Mouse (Mus musculus) MEL (cell line): ENCODE data around the gene Camk1d. TPM values are rescaled to one million over a fixed set of nuclear protein-coding genes. Genes with fewer than 3 reads are reported as not detected.

Source experiments
- DNase-seq: peaks from one replicate; pipeline ENCODE4 v3.0.0; 2011; ENCODE audit warnings: low read depth, low spot score
- H3K27ac ChIP-seq: 2 replicates; pipeline ENCODE4 v1.5.1; 2012; ENCODE audit warnings: low read depth, mild to moderate bottlenecking, control low read depth, low read length, moderate library complexity; ENCODE audit not compliant: control insufficient read depth
- H3K27me3 ChIP-seq, 2 experiments: fragments of 150-350 bp in 1 of 2; sonication (generic) in 1 of 2; 2 replicates each; pipeline ENCODE4 v1.6.1; 2012; ENCODE audit warnings: low read length in 2 of 2, mild to moderate bottlenecking in 2 of 2, improper control_type of control experiment in 1 of 2, moderate library complexity in 1 of 2; ENCODE audit not compliant: insufficient read depth in 2 of 2, control insufficient read depth in 1 of 2
- H3K36me3 ChIP-seq, 2 experiments: 2 replicates each; pipeline ENCODE4 v1.6.1; 2012 to 2014; ENCODE audit warnings: low read length in 2 of 2, improper control_type of control experiment in 1 of 2, inconsistent platforms in 1 of 2, mild to moderate bottlenecking in 1 of 2; ENCODE audit not compliant: insufficient read depth in 2 of 2, control insufficient read depth in 1 of 2
- H3K4me1 ChIP-seq, 2 experiments: fragments of 150-350 bp in 1 of 2; sonication (generic) in 1 of 2; 2 replicates each; pipeline ENCODE4 v1.6.1; 2012; ENCODE audit warnings: low read length in 2 of 2, improper control_type of control experiment in 1 of 2, mild to moderate bottlenecking in 1 of 2; ENCODE audit not compliant: insufficient read depth in 2 of 2, control insufficient read depth in 1 of 2
- H3K4me3 ChIP-seq, 2 experiments: fragments of 150-350 bp in 1 of 2; sonication (generic) in 1 of 2; 2 replicates each; pipeline ENCODE4 v1.5.1; 2012; ENCODE audit warnings: low read depth in 2 of 2, low read length in 2 of 2, mild to moderate bottlenecking in 2 of 2, moderate library complexity in 2 of 2, control low read depth in 1 of 2, improper control_type of control experiment in 1 of 2; ENCODE audit not compliant: control insufficient read depth in 1 of 2, insufficient read depth in 1 of 2
- H3K79me2 ChIP-seq: 2 replicates; pipeline ENCODE4 v1.6.1; 2012; ENCODE audit warnings: mild to moderate bottlenecking, low read length, moderate library complexity; ENCODE audit not compliant: control insufficient read depth, poor library complexity, insufficient read depth
- H3K9ac ChIP-seq: 2 replicates; pipeline ENCODE4 v1.6.1; 2012; ENCODE audit warnings: low read depth, mild to moderate bottlenecking, control low read depth, low read length, moderate library complexity; ENCODE audit not compliant: control insufficient read depth, poor library complexity, severe bottlenecking
- H3K9me3 ChIP-seq: fragments of 150-350 bp; sonication (generic); replicated peaks from 2 replicates; pipeline ENCODE4 v1.6.1; 2012; ENCODE audit warnings: mild to moderate bottlenecking, low read length, improper control_type of control experiment, moderate library complexity; ENCODE audit not compliant: insufficient read depth
- BHLHE40 ChIP-seq: IDR thresholded peaks from 2 replicates; pipeline ENCODE4 v1.6.1; 2012; ENCODE audit warnings: low read depth, mild to moderate bottlenecking, inconsistent platforms, low read length, improper control_type of control experiment, borderline replicate concordance
- CHD1 ChIP-seq: IDR thresholded peaks from 2 replicates; pipeline ENCODE4 v1.6.1; 2012; ENCODE audit warnings: low read depth, mild to moderate bottlenecking, inconsistent platforms, low read length, improper control_type of control experiment
- E2F4 ChIP-seq: IDR thresholded peaks from 2 replicates; pipeline ENCODE4 v1.6.1; 2011; ENCODE audit warnings: low read depth, low read length, improper control_type of control experiment, borderline replicate concordance
- ELF1 ChIP-seq: IDR thresholded peaks from 2 replicates; pipeline ENCODE4 v1.6.1; 2014; ENCODE audit warnings: low read depth, mild to moderate bottlenecking, inconsistent platforms, low read length, improper control_type of control experiment, moderate library complexity
- ETS1 ChIP-seq: IDR thresholded peaks from 2 replicates; pipeline ENCODE4 v1.6.1; 2012; ENCODE audit warnings: low read depth, mild to moderate bottlenecking, inconsistent platforms, low read length, improper control_type of control experiment, moderate library complexity
- HCFC1 ChIP-seq: IDR thresholded peaks from 2 replicates; pipeline ENCODE4 v1.6.1; 2012; ENCODE audit warnings: low read depth, mild to moderate bottlenecking, inconsistent platforms, low read length, improper control_type of control experiment, moderate library complexity
- MAFK ChIP-seq: IDR thresholded peaks from 2 replicates; pipeline ENCODE4 v1.6.1; 2011; ENCODE audit warnings: low read depth, mild to moderate bottlenecking, low read length, improper control_type of control experiment, borderline replicate concordance
- MAZ ChIP-seq: IDR thresholded peaks from 2 replicates; pipeline ENCODE4 v1.6.1; 2012; ENCODE audit warnings: low read depth, mild to moderate bottlenecking, inconsistent platforms, low read length, improper control_type of control experiment
- MEF2A ChIP-seq: IDR thresholded peaks from 2 replicates; pipeline ENCODE4 v1.6.1; 2014; ENCODE audit warnings: low read depth, mild to moderate bottlenecking, inconsistent platforms, low read length, improper control_type of control experiment; ENCODE audit not compliant: poor library complexity, insufficient replicate concordance, severe bottlenecking; ENCODE audit errors: extremely low read depth
- MXI1 ChIP-seq: IDR thresholded peaks from 2 replicates; pipeline ENCODE4 v1.6.1; 2011; ENCODE audit warnings: mild to moderate bottlenecking, low read depth, low read length, improper control_type of control experiment
- MYB ChIP-seq: IDR thresholded peaks from 2 replicates; pipeline ENCODE4 v1.6.1; 2011; ENCODE audit warnings: mild to moderate bottlenecking, low read depth, low read length, improper control_type of control experiment
- NRF1 ChIP-seq: IDR thresholded peaks from 2 replicates; pipeline ENCODE4 v1.6.1; 2014; ENCODE audit warnings: low read depth, mild to moderate bottlenecking, inconsistent platforms, low read length, improper control_type of control experiment, moderate library complexity; ENCODE audit not compliant: poor library complexity, insufficient read depth, severe bottlenecking
- POLR2A ChIP-seq, 2 experiments: IDR thresholded peaks; 2 replicates each; pipeline ENCODE4 v1.6.1; 2011 to 2012; ENCODE audit warnings: low read length in 2 of 2, mild to moderate bottlenecking in 2 of 2, control low read depth in 1 of 2, improper control_type of control experiment in 1 of 2, low read depth in 1 of 2, moderate library complexity in 1 of 2; ENCODE audit not compliant: control insufficient read depth in 1 of 2, insufficient read depth in 1 of 2, poor library complexity in 1 of 2
- POLR2AphosphoS2 ChIP-seq: IDR thresholded peaks from 2 replicates; pipeline ENCODE4 v1.6.1; 2011; ENCODE audit warnings: low read length, improper control_type of control experiment
- POLR2AphosphoS5 ChIP-seq: IDR thresholded peaks from 2 replicates; pipeline ENCODE4 v1.6.1; 2012; ENCODE audit warnings: low read depth, borderline replicate concordance, mild to moderate bottlenecking, inconsistent platforms, low read length, moderate library complexity, mixed read lengths
- RAD21 ChIP-seq: IDR thresholded peaks from 2 replicates; pipeline ENCODE4 v1.6.1; 2011; ENCODE audit warnings: mild to moderate bottlenecking, low read depth, low read length, improper control_type of control experiment
- SIN3A ChIP-seq: IDR thresholded peaks from 2 replicates; pipeline ENCODE4 v1.6.1; 2012; ENCODE audit warnings: low read length, improper control_type of control experiment, inconsistent platforms
- SMC3 ChIP-seq: IDR thresholded peaks from 2 replicates; pipeline ENCODE4 v1.6.1; 2011; ENCODE audit warnings: low read depth, low read length, improper control_type of control experiment
- TAL1 ChIP-seq: IDR thresholded peaks from 2 replicates; pipeline ENCODE4 v1.6.1; 2012; ENCODE audit warnings: mild to moderate bottlenecking, inconsistent platforms, low read length, moderate library complexity, mixed read lengths
- TBP ChIP-seq: IDR thresholded peaks from 2 replicates; pipeline ENCODE4 v1.8.0; 2011; ENCODE audit warnings: low read depth, low read length, improper control_type of control experiment
- USF2 ChIP-seq, 2 experiments: IDR thresholded peaks; 2 replicates each; pipeline ENCODE4 v1.6.1; 2011 to 2012; ENCODE audit warnings: improper control_type of control experiment in 2 of 2, low read length in 2 of 2, borderline replicate concordance in 1 of 2, inconsistent platforms in 1 of 2, low read depth in 1 of 2, mild to moderate bottlenecking in 1 of 2; ENCODE audit not compliant: insufficient read depth in 1 of 2
- ZKSCAN1 ChIP-seq: IDR thresholded peaks from 2 replicates; pipeline ENCODE4 v1.6.1; 2012; ENCODE audit warnings: low read depth, mild to moderate bottlenecking, inconsistent platforms, low read length, improper control_type of control experiment, moderate library complexity
- ZMIZ1 ChIP-seq: IDR thresholded peaks from 2 replicates; pipeline ENCODE4 v1.6.1; 2012; ENCODE audit warnings: low read depth, mild to moderate bottlenecking, inconsistent platforms, low read length, improper control_type of control experiment, moderate library complexity
- polyA plus RNA-seq, 2 experiments: library from polyadenylated mRNA; stranded (reverse) in 1 of 2; unstranded in 1 of 2; fragments of >175 nt in 1 of 2; fragments of >200 nt in 1 of 2; gene quantifications; 2 replicates each; pipeline versions ENCODE4 v1.2.1 to v1.2.4; 2012; ENCODE audit warnings: low replicate concordance in 2 of 2, low read depth in 1 of 2; ENCODE audit not compliant: insufficient read length in 2 of 2, insufficient read depth in 1 of 2, missing spikeins in 1 of 2
- total RNA-seq: library from RNA; depleted of rRNA; stranded (reverse); fragments of 300-350 nt; gene quantifications from 2 replicates; pipeline ENCODE4 v1.2.3, GENCODE M21; 2012

Camk1d gene
- total and polyA plus RNA-seq, 3 experiments: 2.9 to 4.4 TPM; not detected in 1

GRCm38 (mm10) chr2:5477525-5477924 lies 236.8 kb downstream of the Camk1d start:
- H3K4me3 ChIP-seq: no peak overlapping the region
- H3K79me2 ChIP-seq: no peaks in the 10 kb centered on the region
- H3K4me1 ChIP-seq: 0 out of 4 replicates have a peak, but pooled peaks cover 0 to 4% of the 10 kb centered on the region in 2 experiments
- no peaks in the 10 kb centered on the region for H3K9me3 ChIP-seq
- DNase-seq: no peak
- TF ChIP-seq RAD21 (no peak), NRF1 (no peak), ZKSCAN1 (no peak), POLR2AphosphoS5 (no peak), TBP (no peak), USF2 (IDR thresholded peaks at IDR 0.05; ENCODE audit: borderline replicate concordance in 1 of 2, insufficient read depth in 1 of 2, low read depth in 1 of 2, low read length in 2 of 2) (no peak), ETS1 (no peak), MAZ (no peak), HCFC1 (no peak)
- no peak overlapping the region for H3K27ac ChIP-seq
- H3K36me3 ChIP-seq: no peaks in the 10 kb centered on the region
- H3K9ac ChIP-seq: no peak overlapping the region
- no peaks in the 10 kb centered on the region for H3K27me3 ChIP-seq

DNA sequence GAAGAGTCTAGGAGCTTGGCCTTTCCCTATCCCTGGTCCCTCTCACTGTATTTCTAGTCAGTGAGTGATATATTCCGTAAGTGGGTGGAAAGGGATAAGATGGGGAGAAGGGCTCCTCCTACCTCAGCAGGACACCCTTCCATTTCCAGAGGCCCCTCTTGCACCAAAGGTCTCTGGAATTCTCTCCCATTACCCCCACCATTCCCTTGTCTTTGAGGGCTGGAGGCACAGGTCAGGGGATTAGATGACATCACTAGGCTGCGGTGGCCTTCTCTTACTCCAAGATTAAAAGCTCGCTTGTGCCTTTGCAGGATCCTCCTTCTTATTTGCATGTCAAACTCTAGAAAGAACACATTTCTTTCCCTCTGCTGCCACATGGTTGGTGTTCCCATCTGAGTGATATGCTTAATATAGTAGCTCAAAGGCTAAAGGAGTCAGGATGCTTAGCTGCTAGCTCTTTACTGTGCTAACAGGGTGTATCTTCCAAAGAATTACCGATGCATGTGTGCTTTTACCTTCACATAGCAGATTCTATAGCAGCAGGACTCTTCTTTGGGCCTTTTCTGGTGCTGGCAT lies 244.9 kb downstream of the Camk1d start:
- peaks cover 0 to 6% of the 10 kb centered on the region in 2 experiments; a peak in 2 of 4 replicates for H3K36me3 ChIP-seq
- no peak overlapping the region for H3K27ac ChIP-seq
- peaks cover 3 to 6% of the 10 kb centered on the region in 2 experiments for H3K4me1 ChIP-seq
- DNase-seq: no peak
- H3K9me3 ChIP-seq: no peaks in the 10 kb centered on the region
- no peaks in the 10 kb centered on the region for H3K79me2 ChIP-seq
- H3K4me3 ChIP-seq: no peak overlapping the region
- H3K27me3 ChIP-seq: no peaks in the 10 kb centered on the region
- no peak overlapping the region for H3K9ac ChIP-seq
- TF ChIP-seq POLR2AphosphoS2 (no peak), E2F4 (no peak), ELF1 (no peak), MEF2A (no peak), TAL1 (no peak), MYB (no peak), POLR2A (IDR thresholded peaks at IDR 0.05; ENCODE audit: control insufficient read depth in 1 of 2, insufficient read depth in 1 of 2, low read depth in 1 of 2, low read length in 2 of 2, poor library complexity in 1 of 2) (no peak), NRF1 (no peak), RAD21 (no peak), MXI1 (no peak), MAZ (no peak), SIN3A (no peak), ZMIZ1 (no peak), MAFK (no peak), CHD1 (no peak), BHLHE40 (no peak), TBP (no peak), SMC3 (no peak)
- TF ChIP-seq, all 39 proteins: peak for 0
